Mouse (Mus musculus) kidney, postnatal 4 days (tissue): ENCODE measurements at regions not wholly inside any gene's neighbourhood (a gene's known extent, or its start where the extent isn't known, plus 50 kb on each side); places are given as distances from the start of the nearest gene placed in this dataset.
A peak's percentile ranks its signal among the peaks of the same experiment; 100 is the strongest.

ENCODE experiments used
- DNase-seq, 2 experiments: peaks; one replicate each; pipeline ENCODE4 v3.0.0; 2021; ENCODE audit warnings: mixed read lengths in 2 of 2

GRCm38 (mm10) chr8:53749263-53749662 is 110.4 kb upstream of the Neil3 start:
- DNase-seq = no peak

- peak in 1 of 2 experiments; percentile 2 for DNase-seq
Observed at GRCm38 (mm10) chr8:53769211-53769610, 130.3 kb upstream of the Neil3 start.

GRCm38 (mm10) chr8:53775511-53775910 is 136.6 kb upstream of the Neil3 start:
- no peak for DNase-seq

GRCm38 (mm10) chr8:53780886-53781285 is 142.0 kb upstream of the Neil3 start:
- DNase-seq = peak in 1 of 2 experiments; percentile 1

- no peak for DNase-seq
Observed at GRCm38 (mm10) chr8:53781885-53782284, 143.0 kb upstream of the Neil3 start.

- no peak for DNase-seq
Observed at GRCm38 (mm10) chr8:53788202-53788601, 149.3 kb upstream of the Neil3 start.

- no peak for DNase-seq
Observed at GRCm38 (mm10) chr8:53821148-53821547, 182.3 kb upstream of the Neil3 start.

- no peak for DNase-seq
Observed at GRCm38 (mm10) chr8:53827395-53827794, 188.5 kb upstream of the Neil3 start.

GRCm38 (mm10) chr8:53847821-53848220 is 209.0 kb upstream of the Neil3 start:
- DNase-seq = no peak

GRCm38 (mm10) chr8:53868567-53868966 is 208.8 kb upstream of the Vegfc start:
- DNase-seq = no peak

- DNase-seq = peak; percentile 3 to 17
Observed at GRCm38 (mm10) chr8:53869997-53870596, 207.3 kb upstream of the Vegfc start.

GRCm38 (mm10) chr8:53872033-53872619 is 205.3 kb upstream of the Vegfc start:
- DNase-seq = no peak

GRCm38 (mm10) chr8:53878846-53879245 is 198.6 kb upstream of the Vegfc start:
- no peak for DNase-seq

GRCm38 (mm10) chr8:53881551-53881950 is 195.9 kb upstream of the Vegfc start:
- no peak for DNase-seq

GRCm38 (mm10) chr8:53892205-53892710 is 185.1 kb upstream of the Vegfc start:
- DNase-seq = no peak

- no peak for DNase-seq
Observed at GRCm38 (mm10) chr8:53892770-53893169, 184.6 kb upstream of the Vegfc start.

GRCm38 (mm10) chr8:53922343-53922742 is 155.1 kb upstream of the Vegfc start:
- no peak for DNase-seq

GRCm38 (mm10) chr8:53930685-53931084 is 146.7 kb upstream of the Vegfc start:
- no peak for DNase-seq

- no peak for DNase-seq
Observed at GRCm38 (mm10) chr8:53938392-53938791, 139.0 kb upstream of the Vegfc start.

GRCm38 (mm10) chr8:53939519-53939918 is 137.9 kb upstream of the Vegfc start:
- DNase-seq = no peak

GRCm38 (mm10) chr8:53941144-53941543 is 136.3 kb upstream of the Vegfc start:
- no peak for DNase-seq

- no peak for DNase-seq
Observed at GRCm38 (mm10) chr8:53945561-53945960, 131.8 kb upstream of the Vegfc start.

- DNase-seq = no peak
Observed at GRCm38 (mm10) chr8:53947384-53947783, 130.0 kb upstream of the Vegfc start.

- no peak for DNase-seq
Observed at GRCm38 (mm10) chr8:53954476-53955158, 122.8 kb upstream of the Vegfc start.
